Mouse (Mus musculus) activated CD4-positive, CD25-positive, alpha-beta regulatory T cell, adult 4 months (primary cell): ENCODE measurements around the gene Slc22a1. TPM values are rescaled to one million over a fixed set of nuclear protein-coding genes. Genes with fewer than 3 reads are reported as not detected.

Experiments used
- ATAC-seq: one replicate; pipeline ENCODE4 v1.8.0; 2017
- polyA plus RNA-seq, 2 experiments: library from polyadenylated mRNA; unstranded; fragments of 100-300 nt; shearing (Covaris generic); gene quantifications; one replicate each; pipeline ENCODE4 v1.2.1; 2017

Slc22a1 gene
- under 1 TPM in 1 of 2 experiments, not detected in 1; 0.81 TPM for polyA plus RNA-seq

DNA sequence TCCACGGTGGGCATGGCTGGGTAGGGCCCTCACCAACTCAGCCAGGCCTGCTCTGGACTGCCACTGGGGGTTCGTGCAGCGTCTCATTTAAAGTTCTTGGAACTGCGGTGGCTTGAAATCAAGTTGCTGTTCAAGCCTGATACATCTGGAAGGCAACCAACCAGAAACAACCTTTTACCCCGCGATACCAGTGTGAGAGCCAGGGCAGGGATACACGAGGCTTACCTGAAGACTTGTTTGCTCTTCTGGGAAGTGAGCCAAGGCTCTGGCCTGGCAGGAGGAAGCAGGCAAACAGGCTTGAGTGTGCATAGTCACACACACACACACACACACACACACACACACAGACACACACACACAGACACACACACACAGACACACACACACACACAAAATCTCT is at the start of gene Slc22a1:
Slc22a1 (minus strand) TSS at position 184 of the 400 bp plus-strand sequence.
- ATAC-seq, result no peak

DNA sequence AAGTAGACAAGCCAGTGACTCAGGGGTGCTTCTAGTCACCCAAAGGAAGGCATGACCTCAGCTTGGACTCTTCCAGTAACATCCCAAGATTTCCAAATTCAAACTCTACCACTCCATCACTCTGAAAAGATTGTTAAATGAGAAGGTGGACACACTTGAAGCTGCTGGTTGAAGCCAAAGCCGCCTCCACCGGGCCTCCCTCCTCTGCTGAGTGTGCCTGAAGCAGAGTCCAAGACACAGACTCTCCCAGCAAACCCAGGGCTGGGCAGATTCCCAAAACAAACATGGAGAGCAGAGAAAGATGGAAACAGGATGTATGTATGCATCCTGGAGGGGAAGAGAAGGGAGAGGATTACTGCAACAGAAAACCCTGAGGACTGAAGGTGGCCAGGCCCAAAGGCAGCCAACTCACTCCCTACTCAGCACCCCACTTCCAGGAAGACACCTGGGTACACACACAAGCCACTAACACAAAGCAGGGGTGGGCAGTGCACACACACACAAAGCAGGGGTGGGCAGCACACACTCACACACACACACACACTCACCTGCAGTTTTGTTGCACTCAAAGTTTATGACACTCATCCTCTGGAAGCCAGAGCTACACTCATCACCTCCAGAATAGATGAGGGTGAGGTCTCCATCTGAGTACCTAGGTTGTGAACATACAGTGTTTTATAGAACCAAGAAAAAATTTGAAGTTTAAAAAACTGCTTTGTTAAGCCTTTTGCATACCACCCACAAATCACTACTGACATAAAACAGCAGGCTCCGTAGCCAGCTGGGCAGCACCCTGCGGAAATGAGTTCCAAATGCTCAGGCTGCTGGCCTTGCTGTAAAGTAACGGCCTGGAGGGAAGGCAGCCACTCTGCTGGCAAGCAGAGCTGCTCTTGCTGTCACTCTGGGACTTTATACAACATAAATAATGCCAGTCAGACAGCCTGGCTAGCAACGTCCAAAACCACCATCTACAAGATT is 49.4 kb upstream of the Slc22a1 start:
- ATAC-seq, result no peak

GRCm38 (mm10) chr17:12723986-12724766 is 48.5 kb upstream of the Slc22a1 start:
- ATAC-seq, result no peak

DNA sequence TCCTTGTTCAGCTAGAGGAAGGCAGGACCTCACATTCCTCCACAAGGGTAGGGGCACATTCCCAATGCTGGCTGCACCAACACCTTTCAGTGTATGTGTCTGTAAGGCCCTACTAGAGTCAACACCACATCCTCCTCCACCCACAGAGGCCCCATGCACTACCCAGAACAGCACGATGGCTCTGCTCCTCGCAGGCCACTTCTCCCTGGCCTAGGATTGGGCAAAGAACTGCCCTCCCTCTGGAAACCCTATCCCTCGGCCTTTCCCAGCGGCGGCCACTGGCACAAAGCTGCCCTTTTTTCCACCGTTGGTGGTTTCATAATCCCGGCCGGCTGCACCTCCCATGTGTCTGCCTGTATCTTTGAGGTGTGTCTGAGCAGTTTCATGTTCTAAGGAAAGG is 47.0 kb upstream of the Slc22a1 start:
- peak; percentile 75 for ATAC-seq

- no peak for ATAC-seq
These were observed 45.7 kb upstream of the Slc22a1 start for GRCm38 (mm10) chr17:12721118-12721886.

- no peak for ATAC-seq
These were observed 42.6 kb upstream of the Slc22a1 start for GRCm38 (mm10) chr17:12718251-12718650.

DNA sequence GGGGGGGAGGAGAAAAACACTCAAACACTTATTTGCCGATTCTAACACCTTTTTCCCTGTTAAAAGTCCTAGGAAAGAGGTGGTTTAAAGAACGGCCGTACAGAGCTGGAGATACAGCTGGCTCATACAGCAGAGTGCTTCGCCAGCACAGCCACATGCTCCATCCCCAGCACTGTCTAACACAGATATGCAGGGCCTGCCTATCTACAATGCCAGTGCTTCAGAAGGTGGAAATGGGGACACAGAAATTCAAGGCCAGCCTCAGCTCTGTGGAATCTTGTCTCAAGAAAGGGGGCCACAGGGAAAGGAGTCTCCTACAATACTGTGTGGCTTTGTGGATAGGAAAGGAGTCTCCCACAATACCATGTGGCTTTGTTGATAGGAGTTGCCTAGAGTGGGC is 41.8 kb upstream of the Slc22a1 start:
- ATAC-seq, result no peak

DNA sequence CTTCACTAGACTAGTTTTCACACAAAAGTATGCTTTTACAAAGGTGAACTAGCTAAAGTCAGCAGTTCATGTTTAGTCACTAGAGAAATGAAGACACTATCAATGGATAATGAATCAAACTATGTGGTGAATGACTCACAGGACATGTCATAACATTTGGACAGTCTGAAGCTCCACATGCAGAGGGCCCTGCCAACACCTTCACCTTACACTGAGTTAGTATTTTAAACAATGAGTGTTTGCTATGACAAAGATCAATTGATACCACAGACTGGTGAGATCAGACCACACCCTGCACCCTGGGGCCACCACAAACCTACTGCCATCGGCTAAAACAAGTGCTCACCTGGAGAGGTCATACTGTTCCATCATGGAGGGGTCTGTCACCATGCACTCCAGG is 39.4 kb upstream of the Slc22a1 start:
- ATAC-seq, result peak; percentile 52

- no peak for ATAC-seq
These were observed 38.5 kb upstream of the Slc22a1 start for GRCm38 (mm10) chr17:12714080-12714561.

DNA sequence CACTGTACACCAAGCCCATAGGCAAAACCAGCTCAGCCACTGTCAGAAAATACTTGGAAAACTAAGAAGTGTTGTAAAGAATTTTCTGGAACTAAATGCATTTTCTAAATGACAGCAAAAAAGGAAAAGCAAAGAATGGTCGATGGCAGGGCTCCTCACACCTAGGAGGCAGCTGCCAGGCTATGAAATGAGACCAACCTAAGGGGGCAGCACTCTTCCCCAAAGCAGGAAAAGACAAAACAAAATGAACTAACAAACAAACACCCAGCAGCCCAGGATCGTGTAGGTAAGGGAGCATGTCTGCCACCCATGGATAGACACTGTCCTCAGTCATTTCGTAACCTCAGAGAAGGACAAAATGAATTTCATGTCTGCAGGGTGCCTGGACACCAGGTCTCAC is 37.4 kb upstream of the Slc22a1 start:
- ATAC-seq, result no peak

DNA sequence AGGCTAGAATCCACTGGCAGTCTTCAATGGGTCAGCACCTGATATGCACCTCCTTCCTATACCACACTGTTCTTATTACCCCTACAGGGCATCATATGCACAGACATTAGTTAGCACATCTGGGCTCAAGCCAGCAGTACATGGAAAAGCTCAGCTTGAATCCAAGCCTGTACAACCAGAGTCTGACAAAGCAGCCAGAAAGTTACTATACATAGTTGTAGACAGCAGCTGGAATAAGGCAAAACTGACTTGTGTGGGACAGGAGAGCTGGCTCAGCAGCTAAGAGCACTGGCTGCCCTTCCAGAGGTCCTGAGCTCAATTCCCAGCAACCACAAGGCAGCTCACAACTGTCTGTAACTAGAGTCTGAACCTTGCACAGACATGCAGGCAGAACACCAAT is 36.6 kb upstream of the Slc22a1 start:
- no peak for ATAC-seq

GRCm38 (mm10) chr17:12710976-12711375 is 35.3 kb upstream of the Slc22a1 start:
- ATAC-seq, result no peak

- ATAC-seq, result no peak
These were observed 34.6 kb upstream of the Slc22a1 start for GRCm38 (mm10) chr17:12710050-12710780.

GRCm38 (mm10) chr17:12708398-12708797 is 32.8 kb upstream of the Slc22a1 start:
- ATAC-seq, result no peak

- ATAC-seq, result no peak
These were observed 31.0 kb upstream of the Slc22a1 start for GRCm38 (mm10) chr17:12706590-12707049.

GRCm38 (mm10) chr17:12702901-12703300 is 27.3 kb upstream of the Slc22a1 start:
- no peak for ATAC-seq

GRCm38 (mm10) chr17:12700373-12700772 is 24.7 kb upstream of the Slc22a1 start:
- ATAC-seq, result no peak

DNA sequence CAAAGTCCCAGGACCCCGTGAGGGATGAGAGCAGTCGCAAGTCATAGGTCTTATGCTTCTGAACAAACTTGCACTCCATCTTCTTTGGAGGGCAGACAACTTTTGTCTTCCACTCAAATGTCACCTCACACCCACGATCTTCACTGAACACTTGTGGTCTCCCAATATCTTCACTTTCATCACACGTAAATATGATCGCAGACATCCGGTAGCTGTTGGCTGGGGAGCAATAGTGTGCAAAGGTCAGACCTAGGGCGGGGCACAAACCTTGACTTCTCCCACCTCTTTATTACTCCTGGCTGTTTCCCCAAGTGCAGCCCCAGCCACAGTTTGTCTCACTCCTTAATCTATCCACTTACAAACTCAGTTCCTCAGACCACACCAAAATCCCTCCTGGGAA is 16.3 kb upstream of the Slc22a1 start:
- peak; percentile 91 for ATAC-seq

GRCm38 (mm10) chr17:12689537-12689936 is 13.9 kb upstream of the Slc22a1 start:
- ATAC-seq, result no peak

DNA sequence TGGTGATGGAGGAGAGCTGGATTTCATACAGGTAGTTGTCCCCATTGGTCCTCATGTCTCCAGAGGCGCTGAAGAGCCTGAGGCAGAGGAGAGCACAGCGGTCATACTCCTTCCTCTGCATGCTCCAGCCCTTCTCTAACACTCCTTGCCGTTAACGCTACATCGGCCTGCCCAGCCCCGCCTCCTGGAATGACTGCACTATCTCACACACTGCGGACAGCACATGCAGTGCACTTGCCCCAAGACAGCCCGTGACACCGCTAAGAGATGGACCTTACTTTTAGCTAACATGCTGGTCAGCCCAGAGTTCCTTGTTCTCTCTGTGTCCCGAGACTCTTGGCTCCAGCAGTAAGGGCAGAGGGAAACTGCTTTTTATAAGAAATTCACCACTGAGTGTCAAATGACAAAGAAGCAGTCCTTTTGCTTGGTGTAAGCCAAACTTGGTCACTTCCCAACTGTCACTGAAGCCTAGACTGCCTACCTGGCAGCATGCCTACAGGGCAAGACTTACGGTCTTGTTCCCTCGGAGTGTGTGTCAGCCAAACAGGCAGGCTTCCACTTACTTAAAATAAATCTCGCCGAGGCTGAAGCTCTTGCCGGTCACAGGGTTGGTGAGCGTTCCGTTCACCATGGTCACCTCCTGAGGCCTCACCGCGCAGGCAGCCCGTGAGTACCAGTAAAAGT is 12.9 kb upstream of the Slc22a1 start:
- ATAC-seq, result no peak
